Mouse (Mus musculus) heart, adult 8-10 months (tissue): ENCODE data around the gene Prkab1. TPM values are rescaled to one million over a fixed set of nuclear protein-coding genes. Genes with fewer than 3 reads are reported as not detected.

Experiments used
- DNase-seq: peaks from one replicate; pipeline ENCODE4 v3.0.0; 2022; ENCODE audit warnings: low spot score
- total RNA-seq, 4 experiments: library from RNA; stranded (reverse); gene quantifications; 2 replicates each; pipeline ENCODE4 v1.2.4; 2022

Gene Prkab1
- total RNA-seq, 4 experiments from 2014 or later, result 43.4 to 62.6 (median 47.1) TPM

GRCm38 (mm10) chr5:116018196-116018595, 6.1 kb downstream of the Prkab1 start:
- no peak for DNase-seq

GRCm38 (mm10) chr5:116017391-116017790, 6.9 kb downstream of the Prkab1 start:
- DNase-seq, result no peak

- no peak for DNase-seq
Observed at GRCm38 (mm10) chr5:116016542-116016941, 7.8 kb downstream of the Prkab1 start.

DNA sequence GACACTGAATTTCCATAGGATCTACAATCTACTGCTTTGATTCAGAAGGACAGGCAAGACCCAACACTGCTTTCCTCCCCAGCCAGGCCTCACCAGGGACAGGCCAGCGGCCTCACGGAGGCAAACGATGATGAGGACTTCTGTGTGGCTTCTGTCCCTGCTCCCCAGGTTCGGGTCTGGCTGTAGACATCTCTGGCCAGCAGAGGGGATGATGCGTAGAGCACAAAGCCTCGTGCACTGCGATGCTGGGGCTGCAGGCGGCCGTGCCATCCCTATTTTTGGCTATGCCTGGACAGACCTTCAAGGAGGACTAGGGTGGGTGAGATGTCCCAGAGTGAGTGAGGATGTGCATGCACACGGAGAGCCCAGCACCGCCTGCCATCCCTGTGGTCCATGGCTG, 10.1 kb downstream of the Prkab1 start:
- DNase-seq, result no peak

DNA sequence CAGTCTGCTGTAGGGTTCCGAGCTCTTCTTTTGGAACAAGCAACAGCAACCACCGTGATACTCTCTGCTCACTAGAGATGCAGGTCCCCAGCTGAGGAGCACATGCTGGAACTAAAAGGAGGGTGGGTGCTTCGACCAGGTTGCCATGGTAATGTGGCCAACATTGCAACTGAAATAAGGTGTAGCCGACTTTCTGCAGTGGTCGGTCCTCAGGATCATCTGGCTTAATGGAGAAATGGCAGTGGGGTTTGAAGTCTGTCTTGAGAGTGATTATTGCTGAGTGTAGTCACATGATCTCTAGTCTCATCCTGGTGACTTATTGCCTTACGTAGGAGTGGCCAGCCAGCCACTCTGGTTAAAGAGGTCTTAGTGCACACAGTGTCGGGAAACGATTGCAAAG, 10.5 kb downstream of the Prkab1 start:
- no peak for DNase-seq

DNA sequence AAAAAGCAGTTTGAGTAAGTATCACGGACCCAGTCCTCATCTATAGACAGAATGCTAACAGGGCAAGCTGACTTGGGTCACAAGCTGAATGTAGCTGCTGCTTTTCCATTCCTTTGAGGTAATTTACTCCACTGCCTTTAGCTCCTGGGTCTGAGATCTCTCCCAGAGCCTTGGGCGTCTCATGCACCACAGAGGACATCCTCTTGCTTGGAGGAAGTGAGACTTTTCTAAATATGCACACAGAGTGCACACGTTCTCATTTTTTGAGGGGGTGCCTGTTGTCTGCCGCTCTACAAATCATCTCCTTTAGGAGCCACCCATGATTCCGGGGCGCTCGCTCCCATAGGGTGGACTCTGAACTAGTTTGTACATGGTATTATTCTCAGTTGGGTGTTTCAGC, 11.8 kb downstream of the Prkab1 start:
- DNase-seq, result no peak

DNA sequence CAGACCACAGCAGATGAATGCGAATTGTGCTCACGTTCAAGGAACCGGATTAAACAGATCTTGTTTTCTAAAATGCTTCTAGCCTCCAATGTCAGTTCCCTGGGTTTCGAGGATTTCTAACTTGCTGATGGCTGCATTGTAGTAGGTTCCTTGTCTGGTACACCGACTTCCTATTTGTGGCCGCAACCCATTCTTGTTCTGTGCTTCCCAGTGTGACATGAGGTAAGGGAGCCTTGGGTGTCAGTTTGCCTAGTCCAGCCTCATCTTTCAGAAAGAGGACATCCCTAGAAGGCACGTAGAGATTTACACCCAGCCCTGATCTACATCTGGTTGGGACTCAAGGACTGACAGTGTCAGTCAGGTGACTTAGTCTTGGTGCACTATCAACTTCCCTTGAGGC, 12.6 kb downstream of the Prkab1 start:
- DNase-seq, result no peak

DNA sequence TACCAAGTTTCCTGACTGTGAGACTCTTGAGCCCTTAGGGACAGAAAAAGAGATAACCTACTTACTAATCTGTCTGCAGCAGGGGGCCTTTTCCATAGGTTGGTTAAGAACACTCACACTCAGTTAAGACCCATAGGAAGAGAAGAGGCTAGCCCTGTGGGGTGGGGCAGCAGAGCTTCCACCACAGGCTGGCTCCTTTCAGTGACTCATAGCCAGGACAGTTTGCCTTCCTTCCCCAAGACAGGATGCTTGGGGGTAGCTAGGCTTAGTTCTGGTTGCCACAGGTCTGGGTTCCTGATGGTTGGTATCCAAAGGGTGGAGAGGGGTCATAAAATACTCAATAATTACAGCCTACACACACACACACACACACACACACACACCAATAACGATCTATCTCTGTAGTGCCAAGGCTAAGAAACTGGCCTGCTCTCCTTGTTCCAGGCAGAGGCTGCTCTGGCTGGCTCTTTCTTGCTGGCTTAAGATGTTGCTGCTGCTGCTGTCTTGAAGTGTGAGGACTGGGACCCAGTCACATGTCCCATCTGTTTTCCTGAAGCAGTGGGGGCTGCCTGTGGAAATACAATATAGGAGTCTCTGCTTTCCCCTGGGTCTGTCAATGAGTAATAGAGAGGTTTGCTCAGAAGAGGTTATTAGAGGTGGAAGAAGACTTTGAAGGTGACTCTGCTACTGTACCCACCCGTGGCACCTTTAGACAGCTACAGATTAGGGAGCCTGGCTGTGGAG, 14.3 kb downstream of the Prkab1 start:
- DNase-seq, result no peak

DNA sequence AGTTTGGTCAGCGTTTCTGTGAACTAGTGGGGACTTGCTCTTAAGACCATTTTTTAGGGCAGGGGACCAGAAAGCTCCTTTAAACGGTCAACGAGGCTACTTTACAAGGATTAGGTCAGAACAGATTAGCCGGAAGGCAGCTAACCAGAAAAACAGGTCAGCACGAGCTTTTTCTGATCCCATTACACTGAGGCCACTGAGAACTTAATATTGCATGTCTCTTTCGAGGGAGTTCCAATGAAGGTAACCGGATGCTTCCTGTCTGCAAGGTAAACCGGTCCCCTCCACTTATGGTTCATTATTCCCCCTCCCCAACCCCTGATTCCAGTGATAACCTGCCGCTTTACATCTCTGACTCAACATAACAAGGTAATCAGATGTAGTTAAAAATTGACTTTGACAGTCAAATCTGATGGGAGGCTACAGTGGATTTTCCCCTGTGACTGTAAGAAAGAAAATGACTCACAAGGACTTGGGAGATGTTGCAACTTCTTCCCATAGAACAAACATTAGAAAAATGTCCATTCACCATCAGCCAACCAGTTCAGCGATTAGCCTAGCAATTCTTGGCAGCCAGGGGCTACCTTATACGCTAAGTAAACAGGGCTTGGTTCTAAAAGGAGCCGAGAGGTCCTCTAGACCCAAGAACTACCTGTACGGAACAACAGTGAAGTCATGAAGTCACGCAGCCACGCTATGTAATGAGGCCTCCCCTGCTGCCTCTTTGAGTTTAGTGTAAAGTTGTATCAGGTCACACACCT, 15.0 kb downstream of the Prkab1 start:
- DNase-seq, result no peak

DNA sequence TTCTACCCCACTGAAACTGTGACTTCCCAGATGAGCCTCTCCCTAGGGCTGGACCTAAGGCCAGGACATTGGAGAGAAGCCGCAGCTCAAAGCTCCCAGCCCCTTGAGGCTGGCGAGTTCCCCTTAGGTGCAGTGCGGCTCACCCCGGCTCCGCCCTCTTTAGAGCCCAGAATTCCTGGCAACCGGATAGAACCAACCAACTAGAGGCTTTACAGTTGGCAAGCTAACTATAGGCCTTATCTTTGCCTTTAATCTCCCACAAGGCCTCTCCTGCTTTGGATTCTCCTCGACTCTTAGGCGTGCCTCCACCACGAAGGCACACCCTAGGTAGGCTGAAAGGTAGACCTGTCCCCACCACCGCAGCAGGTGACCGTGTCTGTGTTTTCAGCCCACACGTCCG, 16.6 kb downstream of the Prkab1 start:
- DNase-seq, result no peak

DNA sequence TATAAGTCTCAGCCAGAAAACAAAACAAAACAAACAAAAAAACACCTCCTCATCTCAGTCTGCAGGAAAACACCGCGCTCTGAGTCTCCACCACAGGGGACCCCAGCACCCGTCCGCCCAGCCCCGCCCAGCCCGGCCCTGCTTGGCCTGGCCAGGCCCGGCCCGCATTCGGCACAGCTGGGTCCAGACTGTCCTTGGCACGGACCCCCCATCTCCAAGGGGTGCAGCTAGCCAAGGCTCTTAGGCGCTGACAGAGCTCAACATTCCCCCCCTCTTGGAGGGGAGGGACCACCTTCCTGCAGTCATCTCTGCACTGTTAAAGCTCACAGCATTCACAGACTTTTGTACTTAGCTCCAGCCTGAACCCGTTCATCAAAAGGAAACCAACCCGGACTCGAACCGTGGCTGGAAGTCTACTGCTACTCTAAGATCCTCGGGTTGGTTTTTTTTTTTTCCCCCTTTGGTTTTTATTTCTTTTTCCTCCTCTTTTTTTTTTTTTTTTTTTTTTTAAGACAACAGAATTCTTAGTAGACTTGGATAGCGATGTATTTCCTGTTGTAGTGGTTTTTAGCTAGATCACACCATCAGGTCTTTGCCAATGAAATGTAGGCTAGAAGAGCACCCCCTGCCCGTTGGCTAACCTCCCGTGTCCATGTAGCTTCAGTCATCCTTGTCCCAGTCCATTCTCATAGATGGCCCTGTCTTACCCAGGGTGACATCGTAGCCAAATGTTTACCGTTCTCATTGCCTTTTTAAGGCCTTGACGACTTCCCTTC, 17.8 kb downstream of the Prkab1 start:
- DNase-seq, result no peak

- DNase-seq, result no peak
Observed at GRCm38 (mm10) chr5:116004271-116004670, 20.0 kb downstream of the Prkab1 start.

DNA sequence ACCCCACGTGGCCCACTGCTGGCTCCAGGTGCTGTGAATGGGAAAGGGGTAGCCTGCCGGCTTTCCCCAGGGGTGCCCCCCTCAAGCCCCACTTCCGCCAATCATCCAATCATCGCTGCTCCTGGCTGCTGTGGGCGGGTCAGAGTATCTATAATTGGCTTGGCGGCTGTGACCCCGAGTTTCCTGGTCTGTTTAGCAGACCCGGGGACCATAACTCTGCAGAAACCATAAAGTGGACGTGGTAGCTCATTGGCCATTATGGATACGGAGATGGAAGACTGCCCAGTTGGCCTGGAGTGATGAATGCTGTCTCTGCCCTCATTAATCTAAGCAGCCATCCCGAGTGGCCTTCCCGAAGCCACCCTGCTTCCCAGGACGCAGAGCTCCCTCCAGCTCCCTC, 20.5 kb downstream of the Prkab1 start:
- DNase-seq, result no peak

DNA sequence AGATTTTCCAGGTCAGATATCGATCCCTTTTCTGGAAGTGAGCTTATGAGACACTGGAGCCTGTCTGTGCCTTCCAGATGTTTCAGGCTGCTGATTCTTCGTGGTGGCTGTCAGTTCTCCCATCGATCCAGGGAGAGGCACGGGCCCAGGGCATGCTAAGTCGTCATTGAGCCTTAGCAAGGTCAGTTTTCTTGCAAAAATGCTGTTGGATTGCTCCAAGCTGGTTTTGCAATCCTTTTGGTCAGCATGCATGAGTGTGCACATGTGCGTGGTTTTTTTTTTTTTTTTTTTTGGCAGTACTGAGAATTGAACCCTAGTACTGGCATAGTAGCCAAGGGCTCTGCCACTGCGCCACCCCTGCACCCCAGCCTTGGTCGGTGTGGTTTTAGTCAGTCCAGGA, 21.2 kb downstream of the Prkab1 start:
- DNase-seq, result no peak

- DNase-seq, result no peak
Observed at GRCm38 (mm10) chr5:115997376-115997775, 26.9 kb downstream of the Prkab1 start.

DNA sequence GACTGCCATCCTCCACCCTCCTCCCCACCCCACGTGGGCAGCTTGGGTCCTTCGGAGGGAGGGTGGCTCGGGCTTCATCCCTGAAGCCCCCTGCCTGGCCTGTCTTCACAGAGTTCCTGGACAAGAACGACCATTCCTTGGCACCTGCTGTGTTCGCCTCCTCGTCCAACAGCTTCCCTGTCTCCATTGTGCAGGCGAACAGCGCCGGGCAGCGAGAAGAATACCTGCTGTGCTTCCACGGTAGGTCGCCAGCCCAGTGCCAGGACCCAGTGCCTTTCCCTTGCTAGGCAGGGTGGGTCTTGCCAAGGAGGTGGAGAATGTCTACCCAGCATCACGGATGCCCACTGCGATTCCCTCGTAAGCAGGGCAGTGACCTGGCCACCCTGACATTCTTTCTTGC, 30.2 kb downstream of the Prkab1 start:
- no peak for DNase-seq

GRCm38 (mm10) chr5:115991717-115992116, 32.6 kb downstream of the Prkab1 start:
- no peak for DNase-seq

GRCm38 (mm10) chr5:115987284-115987683, 37.0 kb downstream of the Prkab1 start:
- no peak for DNase-seq

- no peak for DNase-seq
Observed at GRCm38 (mm10) chr5:115985101-115985500, 39.2 kb downstream of the Prkab1 start.

DNA sequence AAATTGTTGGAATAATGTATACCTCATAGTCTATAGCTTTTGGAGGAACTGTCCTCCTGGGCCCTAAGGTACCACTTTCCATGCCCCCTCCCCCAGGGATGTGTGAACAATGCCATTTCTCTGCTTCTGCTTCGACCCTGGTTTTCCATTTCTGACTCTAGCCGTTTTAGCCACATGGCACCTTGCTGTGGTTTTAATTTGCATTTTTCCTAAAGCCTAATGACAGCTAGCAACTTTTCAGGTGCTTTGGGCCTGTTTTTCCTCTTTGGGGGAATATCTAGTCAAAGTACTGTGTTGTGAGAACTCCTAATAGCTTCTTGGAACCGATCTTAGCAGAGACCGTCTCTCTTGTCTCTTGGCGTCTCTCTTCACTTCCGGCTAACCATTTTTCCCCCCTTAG, 39.9 kb downstream of the Prkab1 start:
- no peak for DNase-seq

DNA sequence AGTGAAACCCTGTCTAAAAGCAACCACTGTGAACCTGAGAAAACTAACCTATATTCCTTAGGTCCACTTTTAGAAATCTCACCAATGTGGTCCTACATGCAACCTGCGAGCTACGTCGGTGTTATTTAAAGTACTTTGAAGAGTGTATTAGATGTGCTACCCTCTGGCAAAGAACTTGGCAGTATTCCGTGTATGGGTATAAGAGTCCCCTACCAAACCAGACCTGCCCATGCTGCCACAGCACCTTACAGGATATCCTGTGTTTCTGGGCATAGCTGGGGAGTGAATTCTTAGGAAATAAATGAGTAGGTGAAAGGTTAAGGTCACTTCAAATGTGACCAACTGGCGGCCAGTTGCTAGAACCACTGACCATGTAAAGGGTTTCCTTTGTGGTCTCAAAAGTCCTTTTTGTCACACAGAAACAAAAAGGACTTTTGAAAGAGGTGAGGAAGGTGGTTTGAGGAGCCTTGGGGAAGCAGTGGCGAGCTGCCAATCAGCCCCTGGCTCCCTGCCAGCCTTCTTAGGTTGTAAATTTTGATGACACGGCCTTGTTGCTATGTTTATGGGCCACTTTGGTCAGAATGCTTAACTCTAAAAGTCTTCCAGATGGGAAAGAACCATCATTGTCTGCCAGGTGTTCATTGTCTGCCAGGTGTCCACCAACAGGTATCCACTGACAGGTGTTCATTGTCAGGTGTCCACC, 41.5 kb downstream of the Prkab1 start:
- no peak for DNase-seq

GRCm38 (mm10) chr5:115980537-115980936, 43.8 kb downstream of the Prkab1 start:
- peak; percentile 21 for DNase-seq
